24 mouse cellular contexts compared by ENCODE assay signal in genomic region chr14:118833241-118833640, GRCm38 (mm10). TPM values are rescaled to one million over a fixed set of nuclear protein-coding genes. Genes with fewer than 3 reads are reported as not detected.
"Had no signal": no experiment of that assay in that cellular context is flagged by ENCODE, and none has a peak within 500 bp of the region (broad histone marks: within the 10 kb centered on the region; RNA-seq: fewer than 3 reads in every experiment).

No protein-coding gene starts in this region.

- H3K36me3 ChIP-seq: heart, embryonic 12.5 days; hindbrain, embryonic 10.5 days; hindbrain, embryonic 12.5 days; intestine, embryonic 15.5 days; limb, embryonic 13.5 days; limb, embryonic 15.5 days; liver, embryonic 12.5 days had no signal

- ATAC-seq: forebrain, postnatal 0 days; hindbrain, embryonic 16.5 days; inflammation-experienced regulatory T-cells, adult 6 months; intestine, embryonic 15.5 days; intestine, postnatal 0 days; liver, embryonic 12.5 days had no signal

- H3K4me2 ChIP-seq: heart, embryonic 12.5 days; hindbrain, embryonic 12.5 days; hindbrain, embryonic 14.5 days; intestine, embryonic 15.5 days; limb, embryonic 13.5 days; limb, embryonic 15.5 days; liver, embryonic 12.5 days had no signal

- H3K9ac ChIP-seq: forebrain, postnatal 0 days; heart, embryonic 12.5 days; hindbrain, embryonic 12.5 days; hindbrain, embryonic 14.5 days; intestine, embryonic 15.5 days; limb, embryonic 13.5 days; limb, embryonic 15.5 days; liver, embryonic 12.5 days; liver, embryonic 14.5 days had no signal

- H3K4me1 ChIP-seq: heart, embryonic 12.5 days; intestine, embryonic 15.5 days had no signal

- H3K27me3 ChIP-seq: heart, embryonic 12.5 days; hindbrain, embryonic 12.5 days; intestine, embryonic 15.5 days; limb, embryonic 13.5 days; limb, embryonic 15.5 days; liver, embryonic 12.5 days had no signal

- H3K4me3 ChIP-seq: heart, adult 2 months; heart, embryonic 12.5 days; hindbrain, embryonic 10.5 days; hindbrain, embryonic 12.5 days; intestine, embryonic 15.5 days; limb, embryonic 13.5 days; limb, embryonic 15.5 days; liver, embryonic 12.5 days had no signal

- DNase-seq: forebrain, postnatal 0 days; gastrocnemius, postnatal 14 days; gastrocnemius, postnatal 36 days; heart, adult 11 months; heart, adult 2 months; heart, postnatal 10 days; heart, postnatal 4 days; layer of hippocampus, adult 9-11 months; layer of hippocampus, postnatal 36 days; left cerebral cortex, postnatal 4 days; lung, adult 18-20 months had no signal

- H3K9me3 ChIP-seq: heart, embryonic 12.5 days; hindbrain, embryonic 10.5 days; hindbrain, embryonic 12.5 days; intestine, embryonic 15.5 days; limb, embryonic 13.5 days; limb, embryonic 15.5 days; liver, embryonic 12.5 days had no signal

- H3K27ac ChIP-seq: heart, adult 2 months; hindbrain, embryonic 10.5 days; hindbrain, embryonic 12.5 days; hindbrain, embryonic 14.5 days; intestine, embryonic 15.5 days; limb, embryonic 13.5 days; limb, embryonic 15.5 days; liver, embryonic 12.5 days; liver, embryonic 14.5 days had no signal

RNA-seq across cellular contexts. Expression of gene Cldn10, which starts 45.5 kb away (rescaled TPM):
- polyA plus RNA-seq: liver, adult 2 months had no signal
